Mouse (Mus musculus): ENCODE measurements around the gene Hoxc6. TPM values are rescaled to one million over a fixed set of nuclear protein-coding genes. Genes with fewer than 3 reads are reported as not detected.

The Hoxc6 gene
- 10 to 100 TPM; 47.9 to 59.3 TPM for total RNA-seq (2021)
- long read RNA-seq, experiment 1, partial matches to known transcripts = 0 of 6 reads
- long read RNA-seq, experiment 1, other reads (novel, unspliced or antisense) = 2 of 6 reads
- long read RNA-seq, experiment 2, partial matches to known transcripts = 0 of 10 reads
- long read RNA-seq, experiment 2, other reads (novel, unspliced or antisense) = 6 of 10 reads

DNA sequence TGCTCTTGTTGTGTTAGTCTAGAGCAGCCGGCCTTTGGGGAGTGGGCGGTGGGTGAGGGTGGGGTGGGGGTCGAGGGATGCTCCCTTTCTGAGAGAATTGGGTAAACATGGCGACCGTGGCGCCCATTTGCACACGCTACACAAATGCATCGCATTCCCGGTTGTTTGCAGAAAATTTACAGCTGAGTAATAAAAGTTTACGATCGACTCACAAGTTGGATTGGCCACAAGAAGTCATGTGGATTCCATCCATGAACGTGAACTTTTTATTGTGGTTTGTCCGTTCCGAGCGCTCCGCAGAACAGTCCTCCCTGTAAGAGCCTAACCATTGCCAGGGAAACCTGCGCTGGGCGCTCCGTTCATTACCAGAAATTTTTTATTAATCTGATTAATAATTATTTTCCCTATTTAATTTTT, at the start of gene Hoxc6:
Gene Hoxc6 (plus strand): TSS at position 319 of the 417 bp plus-strand sequence.
- DNase-seq (ENCODE audit: low spot score in 2 of 2) = peak; percentile 53 to 60

DNA sequence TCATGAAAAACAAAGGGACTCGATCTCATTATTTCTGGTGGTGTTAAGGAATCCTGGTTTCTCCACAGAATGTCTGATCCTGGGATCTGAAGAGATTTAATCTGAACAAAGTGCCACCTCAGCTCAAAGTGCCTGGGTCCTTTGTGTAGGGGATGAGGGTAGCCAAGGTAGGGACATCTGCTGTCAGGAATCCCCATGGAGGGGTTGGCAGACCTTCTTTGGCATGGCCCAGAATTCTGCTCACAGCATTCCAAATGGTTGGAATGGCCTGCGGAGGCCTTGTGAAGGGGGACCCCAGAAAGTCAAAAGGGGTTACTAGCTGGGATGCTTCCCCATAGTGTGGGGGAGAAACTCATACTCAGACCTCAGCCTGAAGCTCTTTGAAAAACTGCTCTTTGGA, 49.2 kb upstream of the Hoxc6 start:
- no peak for DNase-seq (ENCODE audit: low spot score in 2 of 2)

DNA sequence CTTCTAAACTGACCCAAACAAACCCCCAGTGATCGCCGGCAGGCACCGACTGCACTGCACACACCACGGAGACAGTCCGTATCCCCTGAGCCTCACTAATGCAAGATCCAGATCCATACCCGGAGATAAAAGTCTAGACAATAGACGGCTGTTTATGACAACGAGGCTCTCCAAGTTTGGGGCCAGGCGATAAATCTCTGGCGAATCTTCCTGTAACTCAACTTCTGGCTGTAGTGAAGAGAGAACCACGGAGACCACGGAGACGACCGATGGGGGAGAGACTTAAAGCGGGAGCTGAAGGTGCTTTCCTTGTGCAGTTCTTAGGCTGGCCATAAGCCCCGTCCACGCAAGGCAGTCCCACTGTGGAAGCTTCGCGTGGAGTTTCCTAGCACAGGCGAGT, 48.4 kb upstream of the Hoxc6 start:
- DNase-seq (ENCODE audit: low spot score in 2 of 2) = no peak

DNA sequence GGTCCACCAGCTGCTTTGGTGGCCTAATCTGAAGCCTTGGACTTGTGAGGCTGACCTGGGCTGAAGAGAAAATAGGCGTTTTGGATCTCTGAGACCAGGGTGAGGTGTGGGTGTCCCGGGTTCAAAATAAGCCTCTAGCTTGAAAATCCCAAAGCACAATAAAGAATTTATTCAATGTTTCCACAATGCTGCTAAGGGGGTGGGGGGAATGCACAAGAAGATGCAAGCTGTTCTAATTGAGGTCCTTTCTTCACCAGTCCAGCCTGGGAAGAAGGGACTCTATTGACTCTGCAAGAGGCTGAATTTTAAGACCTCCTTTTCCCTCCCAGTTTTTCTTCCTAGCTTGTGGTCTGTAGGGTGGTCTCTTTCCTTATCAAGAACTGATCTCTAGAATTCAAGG, 47.2 kb upstream of the Hoxc6 start:
- no peak for DNase-seq (ENCODE audit: low spot score in 2 of 2)

DNA sequence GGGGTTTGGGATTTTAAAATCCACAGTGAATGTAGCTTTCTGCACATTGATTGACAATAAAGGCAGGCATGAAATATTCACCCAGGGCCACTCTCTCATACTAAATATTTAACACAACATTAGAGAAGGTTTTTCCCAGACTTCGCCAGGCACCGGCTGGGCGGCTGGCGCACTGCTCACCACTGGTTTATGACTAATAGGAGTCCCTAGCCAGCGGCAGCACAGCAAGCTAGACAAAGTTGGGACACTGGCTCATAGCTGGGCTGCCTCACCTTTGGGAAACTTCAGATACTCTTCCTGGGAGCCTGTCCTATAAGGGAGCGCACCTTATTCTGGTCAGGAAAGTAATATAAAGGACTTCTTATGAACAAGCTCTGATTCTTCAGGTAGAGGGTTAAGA, 44.5 kb upstream of the Hoxc6 start:
- DNase-seq (ENCODE audit: low spot score in 2 of 2) = no peak

DNA sequence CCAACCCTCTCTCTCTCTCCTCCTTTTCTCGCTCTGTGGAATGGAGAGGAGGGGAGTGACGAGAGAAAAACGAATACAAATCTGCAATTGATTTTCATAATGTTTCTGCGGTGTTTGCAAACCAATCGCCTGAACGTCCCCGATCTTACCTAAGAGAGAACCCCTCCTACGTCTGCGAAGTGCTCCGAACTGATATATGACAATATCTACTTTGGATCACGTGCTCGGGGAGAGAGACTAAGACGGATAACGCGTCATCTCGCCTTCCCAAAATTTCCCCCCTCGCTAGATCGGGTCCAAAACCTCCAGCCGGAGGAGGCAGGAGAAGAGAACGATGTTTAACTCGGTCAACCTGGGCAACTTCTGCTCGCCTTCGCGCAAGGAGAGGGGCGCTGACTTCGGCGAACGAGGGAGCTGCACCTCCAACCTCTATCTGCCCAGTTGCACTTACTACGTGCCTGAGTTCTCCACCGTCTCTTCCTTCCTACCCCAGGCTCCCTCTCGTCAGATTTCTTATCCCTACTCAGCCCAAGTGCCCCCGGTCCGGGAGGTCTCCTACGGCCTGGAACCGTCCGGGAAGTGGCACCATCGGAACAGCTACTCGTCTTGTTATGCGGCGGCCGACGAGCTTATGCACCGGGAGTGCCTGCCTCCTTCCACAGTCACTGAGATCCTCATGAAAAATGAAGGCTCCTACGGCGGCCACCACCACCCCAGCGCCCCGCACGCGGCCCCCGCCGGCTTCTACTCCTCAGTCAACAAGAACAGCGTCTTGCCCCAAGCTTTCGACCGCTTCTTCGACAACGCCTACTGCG, 43.7 kb upstream of the Hoxc6 start, which contains the start of gene Hoxc11:
Gene Hoxc11 (plus strand): TSS at position 236 of the 815 bp plus-strand sequence.
- no peak for DNase-seq (ENCODE audit: low spot score in 2 of 2)

DNA sequence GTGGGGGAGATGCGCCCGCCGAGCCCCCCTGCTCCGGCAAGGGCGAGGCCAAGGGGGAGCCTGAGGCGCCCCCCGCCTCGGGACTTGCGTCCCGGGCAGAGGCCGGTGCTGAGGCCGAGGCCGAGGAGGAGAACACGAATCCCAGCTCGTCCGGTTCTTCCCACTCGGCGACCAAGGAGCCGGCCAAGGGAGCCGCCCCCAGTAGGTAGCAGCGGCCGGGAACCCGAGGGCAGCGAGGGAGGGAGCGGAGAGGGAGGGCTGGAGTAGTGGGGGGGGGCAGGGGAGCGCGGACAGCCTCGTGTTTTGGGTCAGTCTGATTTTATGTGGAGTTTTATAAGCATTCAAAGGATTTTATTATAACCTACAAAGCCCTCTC, 43.1 kb upstream of the Hoxc6 start:
- no peak for DNase-seq (ENCODE audit: low spot score in 2 of 2)

DNA sequence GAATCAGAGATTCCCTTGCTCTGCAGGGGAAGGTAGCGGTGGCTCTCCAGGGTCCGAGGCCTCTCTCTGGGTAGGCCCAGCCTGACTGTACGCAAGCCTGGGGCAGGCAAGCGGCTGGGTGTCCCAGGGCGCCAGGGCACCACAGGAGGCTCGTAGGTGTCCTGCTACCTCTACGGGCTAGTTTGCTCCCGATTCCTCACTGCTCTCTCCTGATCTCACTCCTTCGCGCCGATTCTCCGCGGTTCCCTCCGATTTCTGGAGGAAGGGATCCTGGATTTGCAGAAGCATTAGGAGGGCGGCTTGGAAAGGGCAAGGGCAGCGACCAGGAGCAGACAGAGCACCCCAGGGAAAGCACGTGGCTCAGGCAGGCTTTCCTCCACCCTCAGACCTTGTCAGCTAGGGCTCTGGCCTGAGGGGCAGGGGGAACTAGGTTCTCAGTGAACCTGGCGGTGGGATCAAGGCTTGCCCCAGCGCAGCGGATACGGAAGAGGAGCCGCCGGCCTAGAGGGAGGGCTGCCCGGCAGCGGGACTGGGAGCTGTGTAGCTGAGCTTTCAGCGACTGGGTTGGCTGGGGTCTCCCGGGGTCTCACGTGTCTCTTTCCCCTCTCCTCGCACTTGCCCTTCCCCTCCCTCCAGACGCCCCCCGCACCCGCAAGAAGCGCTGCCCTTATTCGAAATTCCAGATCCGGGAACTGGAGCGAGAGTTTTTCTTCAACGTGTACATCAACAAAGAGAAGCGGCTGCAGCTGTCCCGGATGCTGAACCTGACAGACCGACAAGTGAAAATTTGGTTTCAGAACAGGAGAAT, 42.0 kb upstream of the Hoxc6 start:
- no peak for DNase-seq (ENCODE audit: low spot score in 2 of 2)

DNA sequence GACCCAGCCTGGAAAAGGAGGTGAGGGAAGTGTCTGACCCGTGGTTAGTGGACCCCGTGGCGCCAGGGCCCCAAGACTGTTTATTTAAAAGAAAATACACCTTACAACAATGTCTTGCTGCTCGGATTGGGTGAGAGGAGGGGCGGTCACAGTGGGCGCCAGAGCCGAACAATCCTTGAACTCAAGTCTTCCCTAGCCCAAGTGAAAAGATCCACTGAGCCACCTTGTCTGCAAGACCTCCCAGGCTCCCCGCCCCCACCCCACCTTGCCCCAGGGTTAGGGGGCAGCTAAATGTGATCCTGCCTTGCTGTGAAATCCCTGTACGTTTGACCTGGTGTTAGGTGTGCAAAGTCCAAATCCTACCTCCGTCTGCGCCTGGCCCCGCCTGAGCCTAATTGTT, 41.2 kb upstream of the Hoxc6 start:
- DNase-seq (ENCODE audit: low spot score in 2 of 2) = no peak

DNA sequence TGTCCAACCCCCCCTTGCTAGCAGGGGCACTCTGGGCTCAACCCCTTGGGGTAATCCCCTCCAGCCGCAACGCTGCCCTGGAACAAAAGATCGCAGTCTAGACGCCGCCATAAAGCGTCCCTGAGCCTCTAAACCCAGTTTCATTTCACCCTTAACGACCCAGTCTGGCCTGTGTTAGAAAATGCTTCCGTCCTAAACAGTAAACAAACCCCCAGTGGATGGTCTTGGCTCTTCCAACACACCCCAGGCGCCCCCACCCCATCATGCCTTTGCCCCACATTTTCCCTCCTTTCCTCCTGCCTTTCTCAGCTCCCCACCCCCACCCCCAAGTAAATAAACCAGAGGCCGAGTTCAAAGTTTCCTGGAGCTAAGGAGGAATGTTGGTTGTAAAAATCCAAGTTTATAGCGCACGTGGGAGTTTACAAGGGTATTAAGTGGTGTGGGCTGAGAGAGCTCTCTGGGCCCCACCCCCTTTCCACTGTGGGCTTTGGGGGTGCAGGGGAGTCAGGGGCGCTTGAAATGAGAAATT, 38.3 kb upstream of the Hoxc6 start:
- DNase-seq (ENCODE audit: low spot score in 2 of 2) = no peak

DNA sequence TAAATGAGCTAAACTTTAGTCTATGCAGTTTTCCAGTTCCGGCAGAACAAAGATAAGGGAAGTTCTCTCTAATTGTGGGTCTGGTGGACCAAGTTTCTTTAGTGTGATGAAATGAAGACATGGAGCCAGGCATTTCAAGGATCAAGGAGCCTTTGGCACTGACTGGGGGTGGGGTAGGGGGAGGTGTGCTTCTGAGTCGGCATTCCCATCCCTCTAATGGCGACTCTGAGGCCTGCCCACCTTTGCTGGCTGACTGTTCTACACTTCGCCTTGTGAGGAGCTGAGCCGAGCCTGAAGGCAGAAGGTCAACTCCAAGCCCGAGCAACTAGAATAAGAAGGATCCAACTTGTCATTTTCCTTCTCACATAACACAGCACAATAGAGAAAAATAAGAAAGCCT, 36.3 kb upstream of the Hoxc6 start:
- no peak for DNase-seq (ENCODE audit: low spot score in 2 of 2)

DNA sequence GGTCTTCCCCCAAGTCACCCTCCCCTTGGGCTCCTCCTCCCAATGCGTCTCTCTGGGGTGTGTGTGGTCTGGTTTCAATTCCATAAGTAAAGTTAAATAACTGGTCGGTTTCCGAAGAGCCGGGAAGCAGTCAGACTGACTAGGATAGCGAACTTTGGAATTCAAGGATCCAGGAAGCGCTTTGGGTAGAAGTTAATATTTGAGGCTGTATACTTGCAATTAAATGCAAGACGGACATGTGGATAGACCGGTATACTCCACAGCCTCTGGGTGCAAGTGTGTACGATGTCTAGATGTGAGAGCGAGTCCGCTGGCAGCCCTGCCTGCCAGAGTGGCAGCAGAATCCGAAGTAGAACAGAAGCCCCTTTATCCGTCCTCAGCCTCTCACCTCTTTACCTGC, 35.6 kb upstream of the Hoxc6 start:
- no peak for DNase-seq (ENCODE audit: low spot score in 2 of 2)

DNA sequence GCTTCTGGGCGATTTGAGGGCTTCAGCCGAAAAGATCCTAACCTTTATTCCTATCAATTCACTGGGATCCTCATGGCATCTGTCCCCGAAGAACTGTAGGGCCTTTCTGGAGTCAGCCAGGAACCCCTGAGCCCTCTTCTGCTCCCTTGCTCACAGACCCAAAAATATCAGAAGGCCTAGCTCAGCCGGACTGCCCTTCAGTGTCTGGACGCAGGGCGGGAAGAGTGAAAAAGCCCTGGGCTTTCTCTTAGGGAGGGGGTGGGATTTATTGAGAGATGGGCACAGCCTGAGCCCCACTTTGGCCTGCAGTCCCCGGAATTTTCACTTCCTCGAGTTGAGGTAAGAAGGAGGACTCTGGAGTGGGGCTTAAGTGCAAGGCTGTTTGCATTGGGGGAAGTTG, 34.8 kb upstream of the Hoxc6 start:
- no peak for DNase-seq (ENCODE audit: low spot score in 2 of 2)

DNA sequence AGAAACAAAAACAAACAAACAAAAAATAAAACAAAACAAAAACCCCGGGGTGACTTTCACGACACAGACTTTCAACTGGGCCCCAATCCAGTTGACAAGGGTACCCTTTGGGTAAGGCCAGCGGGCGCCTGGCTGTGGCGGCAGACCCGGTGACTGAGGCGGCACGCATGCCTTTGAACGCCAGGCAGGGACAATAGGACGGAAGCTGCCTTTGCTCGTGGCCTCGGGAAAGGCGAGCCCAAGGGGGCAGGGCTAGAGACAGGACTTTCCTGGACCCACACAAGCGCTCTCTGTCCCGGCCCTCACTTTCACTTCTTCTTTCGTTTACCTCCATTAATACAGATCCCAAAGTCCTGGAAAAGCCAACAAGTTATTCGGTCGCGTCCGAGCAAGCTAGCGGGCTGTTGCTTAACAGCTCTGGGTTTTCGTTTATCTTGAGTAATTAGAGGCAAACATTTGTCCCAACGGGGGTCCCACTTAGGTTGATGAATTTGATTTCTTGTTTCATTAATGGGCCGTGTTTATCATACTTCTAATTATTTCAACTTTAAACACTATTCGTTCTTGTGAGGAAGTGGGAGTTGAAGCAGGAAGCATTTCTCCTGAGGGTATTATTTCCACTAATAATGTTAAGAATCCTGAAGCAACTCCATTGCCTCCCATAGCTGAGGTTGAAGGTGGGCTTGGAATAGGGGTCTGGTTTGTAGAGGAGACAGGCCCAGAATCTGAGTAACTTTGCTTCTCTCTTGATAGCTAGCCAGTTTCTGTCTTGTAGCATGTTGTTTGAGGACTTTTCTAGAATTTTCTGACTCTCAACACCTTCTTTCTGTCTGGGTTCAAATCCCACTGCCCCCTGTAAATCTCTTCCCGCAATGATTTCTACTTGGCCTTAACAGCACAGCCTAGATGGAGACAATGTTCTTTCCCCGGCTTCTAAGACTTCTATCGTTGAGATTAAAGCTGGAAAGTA, 34.1 kb upstream of the Hoxc6 start:
- no peak for DNase-seq (ENCODE audit: low spot score in 2 of 2)

DNA sequence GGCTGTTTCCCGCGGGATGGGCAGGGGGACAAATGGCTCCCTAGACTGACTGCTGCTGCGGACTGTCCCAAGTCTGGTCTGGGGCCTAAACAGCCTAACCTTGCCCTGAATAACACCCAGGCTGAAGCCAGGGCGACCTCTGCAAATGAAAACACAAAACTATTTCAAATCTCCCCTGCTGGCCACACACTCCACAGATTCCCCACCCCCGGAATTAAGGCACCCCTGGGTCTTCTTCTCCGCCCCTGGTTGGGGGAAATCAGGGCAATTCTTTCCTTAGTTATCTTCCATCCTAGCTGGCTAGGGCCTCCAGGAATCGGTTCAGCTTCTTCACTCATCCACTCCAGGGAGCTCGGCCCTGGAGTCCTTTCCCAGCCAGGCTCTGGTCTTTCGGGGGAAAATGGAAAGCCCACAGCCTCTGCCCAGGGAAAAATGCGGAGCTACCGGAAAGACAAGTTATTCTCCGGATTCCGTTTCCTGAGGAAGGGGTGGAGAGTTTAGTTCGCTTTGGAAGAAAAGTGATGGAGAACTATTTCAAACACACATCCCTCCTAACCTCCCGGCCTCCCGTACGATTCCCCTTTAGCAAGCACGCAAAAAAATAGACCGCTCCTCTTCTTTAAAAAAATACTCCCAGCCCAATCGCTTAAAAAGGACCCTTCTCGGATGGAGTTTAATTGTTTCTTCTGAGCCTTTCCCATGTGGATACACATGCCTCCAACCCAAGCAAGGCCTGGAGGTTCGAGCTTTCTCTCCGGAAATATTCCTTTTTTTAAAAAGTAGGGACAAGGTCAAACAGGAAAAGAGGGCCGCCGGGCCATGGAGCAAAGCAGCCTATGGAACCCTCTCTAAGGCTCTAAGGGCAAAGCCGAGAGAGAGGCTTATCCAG, 32.8 kb upstream of the Hoxc6 start:
- no peak for DNase-seq (ENCODE audit: low spot score in 2 of 2)

DNA sequence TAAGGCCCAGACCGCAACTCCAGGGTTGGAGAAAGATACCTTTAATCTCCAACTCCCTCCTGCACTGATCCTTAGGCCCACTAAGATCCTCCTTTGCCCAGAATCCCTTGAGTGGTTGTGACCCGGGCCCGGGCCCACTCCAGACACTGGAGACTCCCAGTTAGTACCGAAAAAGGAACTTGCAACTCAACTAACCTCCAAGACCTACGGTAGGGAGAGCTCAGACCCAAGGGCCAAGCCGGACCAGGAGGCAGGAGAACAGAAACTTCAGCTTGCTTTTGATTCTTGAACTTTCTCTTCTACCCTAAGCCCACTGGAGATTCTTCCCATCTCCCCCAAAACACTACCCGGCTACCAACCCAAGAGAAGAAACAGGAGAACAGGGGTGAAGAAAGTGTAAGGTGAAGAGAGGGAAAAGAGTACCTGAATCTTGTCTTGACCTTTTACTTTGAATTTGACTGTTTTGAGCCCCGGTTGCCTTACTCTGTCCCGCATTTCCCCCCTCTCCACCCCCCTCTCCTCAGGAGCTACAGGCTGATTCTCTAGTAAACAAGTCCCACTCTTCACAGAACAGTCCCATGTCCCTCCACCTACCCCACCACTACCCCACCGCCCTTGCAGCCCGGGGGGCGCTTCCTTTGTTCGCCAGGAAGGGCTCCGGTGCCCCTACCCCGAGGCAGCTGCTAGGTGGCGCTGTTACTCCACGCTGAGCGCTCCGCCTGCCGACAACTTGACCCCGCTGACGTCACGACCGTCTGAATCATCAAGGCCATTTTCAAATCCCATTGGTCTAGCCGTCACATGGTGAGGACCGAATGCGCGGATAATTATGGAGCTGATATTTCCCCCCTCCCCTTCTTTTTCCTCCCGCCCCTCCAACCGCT, 31.9 kb upstream of the Hoxc6 start:
- DNase-seq (ENCODE audit: low spot score in 2 of 2) = peak; percentile 82 to 83

DNA sequence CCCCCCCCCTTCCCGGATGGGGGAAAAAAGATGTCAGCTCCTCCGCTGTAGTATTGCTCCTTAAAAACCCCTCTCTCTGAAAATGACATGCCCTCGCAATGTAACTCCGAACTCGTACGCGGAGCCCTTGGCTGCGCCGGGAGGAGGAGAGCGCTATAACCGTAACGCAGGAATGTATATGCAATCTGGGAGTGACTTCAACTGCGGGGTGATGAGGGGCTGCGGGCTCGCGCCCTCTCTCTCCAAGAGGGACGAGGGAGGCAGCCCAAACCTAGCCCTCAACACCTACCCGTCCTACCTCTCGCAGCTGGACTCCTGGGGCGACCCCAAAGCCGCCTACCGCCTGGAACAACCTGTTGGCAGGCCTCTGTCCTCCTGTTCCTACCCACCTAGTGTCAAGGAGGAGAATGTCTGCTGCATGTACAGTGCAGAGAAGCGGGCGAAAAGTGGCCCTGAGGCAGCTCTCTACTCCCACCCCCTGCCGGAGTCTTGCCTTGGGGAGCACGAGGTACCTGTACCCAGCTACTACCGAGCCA, 31.2 kb upstream of the Hoxc6 start, which contains the start of gene Hoxc10:
Gene Hoxc10 (plus strand): TSS at position 21 of the 536 bp plus-strand sequence.
- DNase-seq (ENCODE audit: low spot score in 2 of 2) = no peak

DNA sequence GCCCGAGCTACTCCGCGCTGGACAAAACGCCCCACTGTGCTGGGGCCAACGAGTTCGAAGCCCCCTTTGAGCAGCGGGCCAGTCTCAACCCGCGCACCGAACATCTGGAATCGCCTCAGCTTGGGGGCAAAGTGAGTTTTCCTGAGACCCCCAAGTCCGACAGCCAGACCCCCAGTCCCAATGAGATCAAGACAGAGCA, 30.8 kb upstream of the Hoxc6 start, which contains the start of gene Hoxc5:
Gene Hoxc5 (plus strand): TSS at position 132 of the 199 bp plus-strand sequence.
- DNase-seq (ENCODE audit: low spot score in 2 of 2) = no peak

Measured in adrenal gland, adult 18-20 months (tissue).